Mouse (Mus musculus) lung, postnatal 14 days (tissue): ENCODE results near the gene Asic2.
A peak's percentile ranks its signal among the peaks of the same experiment; 100 is the strongest.

Source experiments
- DNase-seq: peaks from one replicate; pipeline ENCODE4 v3.0.0; 2021

Asic2 gene

DNA sequence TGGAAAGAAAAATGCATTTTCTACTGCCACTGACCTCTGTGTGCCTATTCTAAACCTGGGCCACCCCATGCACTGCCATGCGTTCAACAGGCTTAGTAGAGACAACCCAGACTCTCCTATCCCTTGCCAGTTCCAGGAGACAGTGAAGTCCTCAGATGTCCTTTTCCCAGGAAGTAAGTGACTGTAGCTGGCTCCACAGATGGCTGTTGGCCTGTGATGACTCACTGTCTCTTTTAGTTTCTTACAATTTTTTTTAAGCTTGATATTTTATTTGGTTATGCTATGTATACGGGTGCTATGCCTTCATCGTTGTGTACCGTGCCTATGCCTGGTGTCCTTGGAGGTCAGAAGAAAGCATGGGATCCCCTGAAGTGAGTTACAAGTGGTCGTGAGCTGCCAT is 370.7 kb downstream of the Asic2 start:
- DNase-seq: no peak

DNA sequence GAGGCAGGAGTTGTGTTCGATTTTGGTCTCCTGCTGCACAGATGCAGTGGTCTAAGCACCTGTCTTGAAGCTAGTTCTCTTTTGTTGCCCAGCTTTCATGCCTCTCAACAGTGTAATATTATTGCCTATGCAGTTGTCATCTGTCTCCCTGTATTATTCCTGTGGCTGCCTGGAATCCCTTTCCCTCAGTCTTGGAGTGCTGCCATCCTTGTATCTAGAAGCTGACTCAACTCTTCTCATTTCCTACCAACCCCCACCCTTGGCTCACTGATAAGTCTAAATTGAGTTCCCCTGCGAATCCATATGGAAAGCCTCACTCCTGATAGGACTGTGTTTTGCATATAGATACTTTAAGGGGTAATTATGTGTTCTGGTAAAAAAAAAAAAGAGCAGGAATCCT is 373.0 kb downstream of the Asic2 start:
- peak; percentile 5 for DNase-seq

DNA sequence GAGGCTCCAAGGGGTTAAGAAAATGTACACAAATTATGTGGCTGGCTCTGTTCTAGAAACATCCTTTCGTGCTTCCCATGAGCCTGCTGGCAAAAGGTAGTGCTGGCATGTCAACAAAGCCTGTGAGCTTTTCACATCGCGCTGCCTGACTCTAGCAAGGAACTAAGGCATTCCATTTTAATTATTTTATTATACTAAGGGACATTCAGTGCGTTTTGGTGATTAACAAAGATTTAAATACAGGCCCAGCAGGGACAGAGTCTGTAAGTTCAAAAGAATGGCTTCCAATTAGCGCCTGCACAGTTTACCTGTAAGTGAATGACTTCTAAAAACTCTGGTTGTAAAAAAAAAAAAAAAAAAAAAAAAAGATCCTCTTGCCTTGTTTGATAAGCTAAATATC is 375.5 kb downstream of the Asic2 start:
- DNase-seq: no peak

DNA sequence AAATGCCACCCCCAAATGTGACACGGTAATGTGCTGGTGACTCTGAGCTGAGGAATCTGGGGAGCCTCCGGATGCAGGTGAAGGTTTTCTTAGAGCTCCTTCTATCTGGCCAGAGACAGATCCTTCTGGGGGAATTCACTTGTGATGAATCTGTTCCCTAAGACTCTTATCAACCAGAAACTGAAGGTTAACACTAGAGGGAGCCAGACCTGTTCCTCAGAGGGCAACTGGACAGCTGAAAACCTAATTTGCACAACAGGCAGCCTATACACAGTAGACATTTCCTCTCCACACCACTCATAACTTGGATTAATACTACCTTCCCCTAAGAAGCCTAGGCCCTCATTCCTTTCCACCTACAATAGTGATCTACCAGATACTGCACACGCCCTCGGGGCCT is 377.3 kb downstream of the Asic2 start:
- DNase-seq: no peak

DNA sequence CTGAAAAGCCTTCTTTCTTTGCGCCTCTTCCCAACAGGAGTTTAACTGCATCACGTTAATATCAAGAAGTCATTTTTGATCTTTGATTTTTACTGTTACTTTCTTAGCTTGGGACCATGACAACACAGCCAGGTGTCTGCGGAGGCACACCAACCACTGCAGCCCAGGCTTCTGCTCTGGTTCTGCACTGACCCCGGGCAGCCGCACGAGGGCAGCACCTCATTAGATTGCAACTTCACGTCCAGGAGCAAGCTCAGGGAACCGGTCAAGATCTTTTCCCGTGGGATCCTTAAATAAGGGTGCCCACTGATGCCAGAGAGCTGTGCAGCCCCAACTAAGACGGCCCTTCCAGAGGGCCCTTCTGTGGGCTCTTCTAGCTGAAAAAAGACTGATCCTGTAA is 379.6 kb downstream of the Asic2 start:
- DNase-seq: peak; percentile 70

DNA sequence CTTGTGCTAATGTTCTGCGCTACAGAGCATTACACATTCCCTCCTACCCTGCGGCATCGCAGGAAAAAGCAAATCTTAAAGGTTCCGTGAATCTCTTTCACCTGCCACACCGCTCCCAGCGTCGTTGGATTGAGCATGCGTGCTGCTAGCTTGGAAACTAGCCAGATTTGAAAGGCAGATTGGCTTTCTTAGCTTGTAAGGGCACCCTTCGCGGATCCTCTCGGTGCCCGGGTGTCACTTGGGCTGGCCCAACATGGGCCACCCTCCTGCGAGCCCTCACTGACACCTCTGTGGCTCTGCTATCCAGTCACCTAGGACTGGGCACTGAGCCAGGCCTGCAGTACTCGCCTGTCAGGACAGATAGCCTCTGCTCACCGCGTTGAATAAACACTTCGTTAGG is 380.3 kb downstream of the Asic2 start:
- no peak for DNase-seq

DNA sequence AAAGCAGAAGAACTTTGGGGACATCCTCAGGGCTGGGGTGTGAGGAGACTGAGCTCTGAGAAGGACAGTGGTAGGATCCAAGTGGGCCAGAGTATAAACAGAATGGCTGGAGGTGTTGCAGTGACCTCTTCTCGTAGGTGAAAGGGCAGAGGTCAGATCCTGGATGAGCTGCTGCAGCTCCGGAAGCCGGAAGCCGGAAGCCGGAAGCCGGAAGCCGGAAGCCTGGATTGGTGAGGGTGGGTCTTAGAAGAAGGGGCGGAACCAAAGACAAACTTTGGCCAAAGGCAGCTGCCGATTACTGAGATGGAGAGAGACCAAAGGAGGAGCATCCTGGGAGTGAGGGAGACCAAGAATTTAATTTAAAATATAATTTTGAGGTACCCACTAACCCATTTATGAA is 381.1 kb downstream of the Asic2 start:
- no peak for DNase-seq

DNA sequence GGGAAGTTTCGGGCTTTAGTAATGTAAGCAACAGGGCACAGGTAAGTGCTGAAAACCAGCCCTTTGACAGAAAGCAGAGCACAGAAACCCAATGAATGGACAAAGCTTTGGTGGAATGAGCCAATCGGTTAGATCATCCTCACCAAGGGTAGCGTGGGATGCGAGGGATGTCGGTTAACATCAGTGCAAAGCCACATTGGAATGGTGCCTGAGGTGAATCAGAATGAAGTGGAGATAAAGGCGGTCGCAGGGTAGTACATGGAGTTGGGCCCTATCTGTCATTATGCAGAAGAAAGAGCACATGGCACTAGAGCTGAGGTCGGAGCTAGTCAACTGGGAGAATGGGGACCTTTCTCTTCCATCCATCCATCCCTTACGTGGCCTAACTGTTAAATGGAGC is 383.8 kb downstream of the Asic2 start:
- DNase-seq: no peak

DNA sequence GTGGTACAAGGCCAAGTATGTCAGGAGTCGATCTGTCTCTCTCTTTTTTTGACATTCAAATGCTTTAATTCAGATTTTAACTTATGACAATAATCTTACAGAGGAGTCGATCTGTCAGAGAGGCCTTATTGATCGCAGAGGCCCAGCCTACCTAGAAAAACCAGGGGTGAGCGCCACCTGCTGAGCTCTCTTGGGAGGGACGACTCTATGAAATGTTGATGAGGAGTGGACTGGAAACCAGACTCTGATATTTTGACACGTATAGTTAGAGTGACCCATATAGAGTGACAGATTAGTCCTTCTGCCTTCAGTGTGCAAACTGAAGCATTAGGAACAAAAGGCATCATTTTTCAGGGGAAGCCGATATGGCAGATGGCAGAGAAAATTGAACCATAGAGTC is 385.1 kb downstream of the Asic2 start:
- DNase-seq: no peak

DNA sequence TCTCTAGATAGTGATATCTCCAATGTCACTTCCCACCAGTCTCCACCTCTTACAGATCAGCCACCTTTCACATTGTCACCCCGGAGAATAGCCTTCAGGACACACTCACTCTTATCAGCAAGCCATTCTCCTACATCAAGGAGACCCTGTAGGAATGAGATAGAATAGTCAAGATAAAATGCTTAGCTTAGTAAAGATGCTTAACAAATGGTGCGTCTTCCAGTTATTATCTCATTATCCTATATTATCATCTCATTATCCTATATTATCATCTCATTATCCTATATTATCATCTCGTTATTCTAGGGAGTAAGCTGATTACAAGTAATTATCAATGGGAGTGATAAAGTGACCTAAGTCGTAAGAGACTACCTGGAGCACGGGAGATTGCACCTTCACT is 386.1 kb downstream of the Asic2 start:
- DNase-seq: no peak

DNA sequence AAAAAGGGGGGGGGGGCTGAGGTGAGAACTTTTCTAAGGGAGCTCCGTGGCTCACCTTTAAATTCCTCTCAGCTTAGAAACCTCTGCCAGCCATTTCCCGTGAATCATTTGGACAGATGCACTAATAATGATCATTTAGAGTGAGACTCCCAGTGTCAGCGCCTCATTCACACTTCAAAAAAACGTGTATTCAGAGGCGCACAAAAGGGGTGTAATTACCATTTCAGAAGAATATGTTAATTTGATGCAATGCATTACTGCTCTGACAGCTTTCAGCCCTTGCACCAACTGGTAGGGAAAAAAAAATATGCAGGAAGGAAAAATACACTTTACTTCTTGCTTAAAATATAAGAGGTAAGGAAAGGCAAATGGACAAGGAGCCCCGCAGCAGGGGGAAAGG is 388.5 kb downstream of the Asic2 start:
- no peak for DNase-seq

DNA sequence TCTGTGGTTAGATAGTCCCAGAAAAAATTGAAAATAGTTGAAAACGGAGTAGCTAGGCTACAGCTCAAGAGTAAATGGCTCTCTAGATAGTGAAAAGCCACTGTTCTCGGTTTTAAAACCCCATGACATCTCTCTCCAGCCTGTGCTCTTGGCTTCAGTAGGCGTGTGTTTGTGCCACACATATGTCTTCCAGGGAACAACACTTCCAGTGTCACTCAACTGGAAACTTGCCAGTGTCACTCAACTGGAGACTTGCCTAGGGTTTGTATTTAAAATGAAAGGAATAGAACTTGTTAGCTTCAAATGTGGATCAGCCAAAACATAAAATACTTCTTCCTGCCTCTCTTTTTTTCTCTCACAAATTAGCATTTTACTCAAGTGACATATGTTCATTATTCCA is 397.9 kb downstream of the Asic2 start:
- no peak for DNase-seq

DNA sequence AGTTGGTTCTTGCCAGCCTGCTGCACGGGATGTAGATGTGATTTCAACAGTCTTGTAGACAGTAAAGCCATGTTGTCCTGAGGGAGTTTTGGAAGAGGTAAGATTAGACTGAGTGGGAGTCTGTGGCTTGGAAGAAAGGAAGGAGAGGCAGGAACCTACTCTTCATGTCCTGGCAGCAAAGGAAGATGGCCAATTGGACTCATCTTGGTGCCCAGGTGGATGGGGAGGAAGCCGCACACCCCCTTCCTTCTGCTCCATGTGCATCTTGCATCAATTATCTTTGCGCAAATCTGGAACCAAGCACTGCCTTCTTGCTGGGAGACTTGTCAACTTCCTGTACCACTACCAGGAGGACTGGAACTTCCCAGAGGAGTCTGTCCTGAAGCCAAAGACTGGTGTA is 403.4 kb downstream of the Asic2 start:
- no peak for DNase-seq

DNA sequence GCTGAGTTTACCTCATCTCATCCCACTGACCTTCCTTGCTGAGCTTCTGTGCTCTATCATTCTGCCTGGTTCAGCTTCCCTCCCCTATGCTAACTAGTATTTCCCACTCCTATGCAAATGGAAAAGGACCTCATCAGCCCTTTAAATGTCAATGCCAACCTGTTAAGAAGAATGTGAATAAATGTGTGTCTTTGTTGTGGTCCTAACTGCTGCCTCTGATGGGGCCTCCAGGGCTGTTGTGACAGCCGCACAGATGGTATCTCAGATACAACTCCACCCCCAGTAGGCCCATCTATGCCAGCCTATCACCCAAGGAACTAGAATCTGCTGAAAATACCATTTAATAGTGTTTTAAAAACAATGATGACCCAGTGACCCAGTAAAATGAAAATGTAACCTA is 407.9 kb downstream of the Asic2 start:
- DNase-seq: no peak

DNA sequence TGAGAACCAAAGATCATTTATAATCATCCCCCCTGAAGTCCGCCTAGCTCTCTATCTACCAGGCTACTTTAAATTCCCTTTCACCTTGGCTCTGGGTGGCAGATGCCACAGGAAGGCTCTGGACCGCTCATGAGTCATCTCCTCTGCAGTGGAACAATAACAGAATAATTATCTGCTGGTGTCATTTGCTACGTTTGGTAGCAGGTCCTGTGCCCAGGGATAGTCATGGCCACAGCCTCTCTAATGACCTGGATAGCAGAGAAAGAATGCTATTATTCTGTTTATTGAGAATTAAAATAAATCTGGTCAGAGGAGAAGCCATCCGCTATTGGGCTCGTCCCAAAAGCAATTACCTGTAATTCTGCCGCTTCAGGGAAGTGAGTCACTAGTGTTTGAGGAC is 425.1 kb downstream of the Asic2 start:
- DNase-seq: no peak

DNA sequence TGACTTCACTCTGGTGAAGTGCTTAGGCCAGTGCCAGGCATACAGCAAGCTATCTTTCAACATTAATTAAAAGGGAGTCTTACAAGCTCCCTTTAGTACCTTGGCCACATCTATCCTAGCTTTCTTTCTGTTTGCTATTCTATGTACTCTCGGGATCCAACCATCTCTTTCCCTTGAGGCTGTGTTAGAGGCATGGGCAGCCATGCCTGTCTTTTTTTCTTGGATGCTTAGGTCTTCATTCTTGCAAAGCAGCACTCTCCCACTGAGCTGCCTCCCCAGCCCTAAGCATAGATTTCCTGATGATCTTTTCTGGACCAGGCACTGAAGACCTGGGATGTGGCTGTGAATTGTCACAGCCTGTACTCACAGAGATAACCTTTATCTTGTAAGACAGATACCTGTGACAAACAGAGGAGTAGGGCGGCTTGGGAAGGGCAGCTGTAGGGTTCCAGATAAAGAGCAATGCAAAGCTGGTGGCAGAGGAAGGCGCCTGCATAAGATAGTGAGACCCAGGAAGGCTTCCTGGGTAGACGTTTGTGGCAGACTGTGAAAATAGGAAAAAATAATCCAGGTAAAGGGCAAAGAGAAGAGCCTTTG is 433.0 kb downstream of the Asic2 start:
- no peak for DNase-seq

DNA sequence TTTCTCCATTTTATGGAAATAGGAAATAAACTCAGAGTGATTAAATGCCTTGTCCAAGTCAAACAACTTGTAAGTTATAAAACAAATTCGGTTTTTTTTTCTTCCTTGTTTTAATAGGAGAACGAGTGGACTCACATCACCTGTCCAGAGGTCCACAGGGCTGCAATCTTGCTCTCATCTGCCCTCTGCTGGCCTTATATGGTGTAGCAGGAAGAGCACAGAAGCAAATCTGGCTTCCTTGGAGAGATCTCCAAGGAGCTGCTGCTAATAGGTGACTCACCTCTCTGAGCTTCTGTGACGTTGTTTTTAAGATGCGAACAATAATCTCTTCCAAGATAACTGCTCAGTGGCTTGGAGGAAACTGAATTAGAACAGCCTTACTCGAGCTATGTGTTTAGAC is 433.6 kb downstream of the Asic2 start:
- peak; percentile 58 for DNase-seq

DNA sequence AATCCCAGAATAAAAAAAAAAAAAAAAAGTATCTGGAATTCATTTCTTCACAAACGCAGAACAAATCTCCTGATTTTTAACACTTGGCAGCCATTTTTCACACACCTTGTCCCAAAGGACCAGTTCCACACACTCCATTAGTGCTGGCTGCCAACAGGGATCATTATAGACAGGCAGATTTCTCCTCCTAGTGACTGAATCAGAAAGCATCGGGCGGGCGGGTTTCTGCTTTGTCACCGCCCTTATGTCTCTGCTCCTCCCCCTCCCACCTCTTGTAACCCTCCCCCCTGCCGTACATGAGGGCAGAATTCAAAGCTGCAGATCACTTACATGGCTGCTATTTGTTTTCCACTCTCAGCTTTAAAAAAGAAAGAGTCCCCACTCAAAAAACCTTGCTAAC is 436.4 kb downstream of the Asic2 start:
- no peak for DNase-seq

DNA sequence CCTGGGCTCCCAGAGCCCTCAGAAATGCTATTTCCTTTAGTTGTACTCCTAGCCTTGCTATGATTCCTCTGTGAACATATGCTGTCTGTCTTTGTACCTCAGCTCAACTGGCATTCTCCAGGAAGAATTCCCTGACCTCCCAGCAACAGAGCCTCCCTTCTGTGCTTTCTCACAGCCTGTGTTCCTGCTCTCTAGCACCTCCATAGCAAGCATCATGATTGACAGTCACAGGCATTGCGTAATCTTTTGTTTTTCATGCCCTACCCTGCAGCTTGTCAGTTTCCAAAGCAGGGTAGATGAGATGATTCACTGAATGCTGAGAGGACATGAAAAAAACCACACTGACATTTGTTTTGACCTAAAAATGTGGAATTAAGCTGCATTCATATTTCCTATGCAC is 445.3 kb downstream of the Asic2 start:
- DNase-seq: no peak

DNA sequence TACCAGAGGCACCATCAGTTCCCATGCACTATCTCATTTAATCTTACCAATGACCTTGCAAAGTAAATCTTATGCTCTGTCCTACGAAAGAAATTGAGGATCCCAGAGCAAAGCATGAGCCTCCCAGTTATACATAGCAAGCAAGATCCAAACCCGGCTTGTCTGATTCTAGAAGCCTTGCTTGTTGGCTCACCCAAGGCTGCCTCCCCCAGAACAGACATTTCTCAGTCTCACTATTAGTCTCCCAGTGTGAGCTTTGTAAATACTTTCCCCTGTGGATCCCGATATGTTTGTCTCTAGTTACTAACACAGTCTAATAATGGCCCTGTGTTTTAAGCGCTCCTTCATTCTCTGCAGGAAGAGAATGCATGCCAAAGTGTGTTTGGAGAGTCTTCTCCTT is 446.4 kb downstream of the Asic2 start:
- DNase-seq: no peak

DNA sequence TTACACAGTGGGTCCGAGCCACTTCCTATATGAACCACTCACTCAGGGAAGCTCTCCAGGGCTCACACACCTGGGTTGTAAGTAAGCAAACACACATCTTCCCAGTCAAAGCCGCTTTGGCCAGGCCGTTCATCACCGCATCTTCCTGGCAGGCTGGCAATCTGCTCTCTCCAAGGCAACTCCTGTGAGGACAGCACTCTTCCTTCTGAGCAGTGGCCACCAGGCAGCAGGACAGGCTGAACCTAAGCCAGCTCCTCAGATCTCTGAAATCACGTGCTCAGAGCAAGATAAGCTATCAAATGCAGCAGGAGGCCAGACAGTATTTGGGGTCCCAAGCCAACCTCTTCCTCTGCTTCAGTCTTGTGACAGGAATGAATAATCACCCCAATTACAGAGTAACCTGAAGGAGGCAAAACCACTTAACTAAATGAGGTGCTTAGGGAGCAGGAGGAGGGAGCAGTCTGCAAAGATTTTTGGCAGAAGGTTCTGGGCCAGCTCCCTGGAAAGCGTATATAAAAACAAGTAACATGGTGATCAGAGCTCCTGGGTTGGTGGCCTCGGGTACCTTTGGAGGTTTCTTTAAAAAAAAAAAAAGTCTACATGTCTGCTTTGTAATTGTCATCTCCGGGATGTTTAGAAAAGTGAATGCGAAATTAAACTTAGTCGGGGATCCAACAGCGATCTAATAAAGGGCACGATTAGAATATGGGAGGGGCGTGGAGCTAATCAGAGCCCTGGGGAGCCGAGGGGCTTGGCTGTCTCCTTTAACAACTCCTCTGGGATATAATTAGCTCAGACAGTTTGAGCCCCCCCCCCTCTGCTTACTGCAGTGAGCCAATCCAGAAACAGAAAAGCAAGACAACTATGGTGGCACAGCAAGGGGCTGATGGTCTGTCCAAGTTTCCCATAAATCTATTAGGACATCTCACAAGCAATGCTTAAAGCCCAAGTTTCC is 450.0 kb downstream of the Asic2 start:
- DNase-seq: no peak

DNA sequence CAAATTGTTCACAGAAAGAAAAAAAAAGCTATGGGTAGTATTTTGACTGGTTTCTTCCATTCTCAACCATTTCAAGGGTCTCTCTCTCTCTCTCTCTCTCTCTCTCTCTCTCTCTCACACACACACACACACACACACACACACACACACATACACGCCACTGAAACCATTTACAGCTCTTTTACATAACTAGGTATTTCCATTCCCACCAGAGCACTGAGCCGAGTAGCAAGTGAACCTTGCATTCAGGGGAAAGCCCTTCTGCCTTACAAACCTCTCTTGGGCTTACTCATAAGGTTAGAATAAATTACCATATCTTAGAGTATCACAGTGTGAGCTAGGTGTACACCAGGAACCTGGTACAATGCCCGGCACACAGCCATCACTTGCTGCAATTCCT is 452.5 kb downstream of the Asic2 start:
- DNase-seq: no peak

DNA sequence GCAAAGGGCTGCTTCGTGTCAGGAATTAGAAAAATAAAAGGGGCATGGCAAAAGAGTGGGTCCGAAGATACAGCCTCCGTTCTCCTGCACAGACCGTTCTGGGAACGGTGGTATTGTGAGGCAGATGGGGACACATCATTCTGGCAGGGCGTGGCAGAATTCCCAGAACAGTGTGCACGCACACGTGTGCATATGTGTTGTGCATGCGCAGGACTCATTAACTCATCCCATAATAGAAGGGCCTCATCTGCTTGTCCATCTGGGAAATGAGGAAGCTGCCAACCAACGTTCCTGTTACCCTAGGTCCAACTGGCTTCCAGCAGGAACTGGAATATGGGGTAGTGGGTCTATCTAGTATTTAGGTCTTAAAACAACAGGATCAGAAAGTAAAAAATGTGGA is 455.8 kb downstream of the Asic2 start:
- no peak for DNase-seq

DNA sequence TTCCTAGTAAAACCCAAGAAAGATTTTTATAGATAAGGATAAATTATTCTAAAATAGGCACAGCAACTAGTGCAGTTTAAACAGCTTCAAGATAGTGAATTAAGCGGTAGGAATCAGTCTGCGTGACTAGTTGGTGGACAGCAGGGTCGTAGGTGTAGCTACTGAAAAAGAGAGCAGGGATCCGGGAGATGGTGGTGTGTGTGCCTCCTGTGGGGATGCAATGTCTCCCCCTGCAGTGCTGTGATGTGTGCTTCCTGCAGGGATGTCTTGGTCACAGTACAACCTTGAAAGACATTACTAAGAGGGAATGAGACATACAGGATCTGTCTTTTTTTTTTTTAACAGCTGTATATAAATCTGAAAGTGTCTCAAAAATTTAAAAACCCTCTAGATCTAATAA is 456.9 kb downstream of the Asic2 start:
- DNase-seq: no peak
